Mouse (Mus musculus) erythroblast, embryonic 14.5 days (primary cell): ENCODE data around the gene Hcn3. TPM values are rescaled to one million over a fixed set of nuclear protein-coding genes. Genes with fewer than 3 reads are reported as not detected.

Experiments used
- H3K27me3 ChIP-seq: 2 replicates; pipeline ENCODE4 v1.6.1; 2012; ENCODE audit warnings: inconsistent platforms; ENCODE audit not compliant: control insufficient read depth
- H3K36me3 ChIP-seq: 2 replicates; pipeline ENCODE4 v1.6.1; 2012; ENCODE audit warnings: mild to moderate bottlenecking, inconsistent platforms; ENCODE audit not compliant: control insufficient read depth
- H3K4me1 ChIP-seq: 2 replicates; pipeline ENCODE4 v1.6.1; 2012; ENCODE audit warnings: inconsistent platforms; ENCODE audit not compliant: control insufficient read depth
- H3K4me3 ChIP-seq: replicated peaks from 2 replicates; pipeline ENCODE3; 2012; ENCODE audit warnings: moderate library complexity, mild to moderate bottlenecking, inconsistent platforms
- H3K9me3 ChIP-seq: 2 replicates; pipeline ENCODE4 v1.6.1; 2012; ENCODE audit warnings: low read length, inconsistent platforms, mixed read lengths; ENCODE audit not compliant: control insufficient read depth
- GATA1 ChIP-seq: IDR thresholded peaks from 2 replicates; pipeline ENCODE4 v1.6.1; 2012; ENCODE audit warnings: low read length, inconsistent platforms, mixed read lengths
- TAL1 ChIP-seq: IDR thresholded peaks from 3 replicates; pipeline ENCODE4 v1.6.1; 2012; ENCODE audit warnings: low read length, inconsistent platforms, mixed read lengths
- polyA plus RNA-seq: library from polyadenylated mRNA; stranded (reverse); fragments of >175 nt; gene quantifications from 2 replicates; pipeline ENCODE4 v1.2.3, GENCODE M21; 2012

The Hcn3 gene
- polyA plus RNA-seq, 1 experiment: 0.02 TPM

DNA sequence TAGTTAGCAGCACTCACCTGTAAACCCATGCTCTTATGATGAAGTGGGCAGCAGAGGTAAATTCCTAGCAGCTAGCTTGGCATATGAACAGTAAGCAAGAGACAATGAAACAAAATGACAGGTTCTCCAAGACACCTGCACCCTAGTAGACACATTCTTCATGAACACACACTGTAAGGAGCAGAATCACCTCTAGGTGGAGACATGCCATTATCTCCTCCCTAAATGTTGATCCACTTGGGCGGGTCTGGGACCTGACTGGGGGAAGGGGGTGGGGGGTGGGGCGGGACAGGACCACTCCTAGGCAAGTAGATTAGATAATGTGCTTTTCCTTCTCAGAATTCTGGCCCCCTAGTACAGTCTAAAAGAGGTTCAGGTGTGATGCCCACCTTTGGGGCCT, 44.5 kb downstream of the Hcn3 start:
- H3K36me3 ChIP-seq: peaks cover 2% of the 10 kb centered on the region
- no peaks in the 10 kb centered on the region for H3K9me3 ChIP-seq
- peaks cover 45% of the 10 kb centered on the region for H3K4me1 ChIP-seq
- H3K27me3 ChIP-seq: peaks cover 3% of the 10 kb centered on the region; the same call in 1 of the 2 replicates
- TF ChIP-seq GATA1: no peak
- TF ChIP-seq TAL1: no peak
- no peak overlapping the region for H3K4me3 ChIP-seq

DNA sequence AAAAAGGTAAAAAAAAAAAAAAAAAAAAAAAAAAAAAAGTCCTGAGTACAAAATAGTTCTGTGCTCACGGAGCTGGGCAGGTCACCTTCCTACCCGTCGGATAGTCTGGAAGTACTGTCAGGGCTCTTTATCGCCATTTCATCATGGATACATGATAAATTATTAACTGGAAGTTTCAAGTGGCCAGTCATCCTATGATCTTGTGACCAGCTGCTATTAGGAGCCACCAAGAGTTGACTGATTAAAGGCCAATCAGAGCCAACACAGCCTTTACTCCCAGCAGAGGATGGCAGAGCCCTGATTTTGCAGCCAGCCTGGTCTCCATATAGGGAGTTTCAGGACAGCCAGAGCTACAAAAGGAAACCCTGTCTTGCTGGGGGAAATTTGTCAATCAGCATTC, 46.9 kb downstream of the Hcn3 start:
- Histone ChIP-seq H3K36me3 (peaks cover 2% of the 10 kb centered on the region), H3K4me3 (no peak overlapping the region), H3K27me3 (peaks cover 3% of the 10 kb centered on the region; the same call in 1 of the 2 replicates), H3K4me1 (peaks cover 35% of the 10 kb centered on the region), H3K9me3 (no peaks in the 10 kb centered on the region)
- TF ChIP-seq GATA1: no peak

DNA sequence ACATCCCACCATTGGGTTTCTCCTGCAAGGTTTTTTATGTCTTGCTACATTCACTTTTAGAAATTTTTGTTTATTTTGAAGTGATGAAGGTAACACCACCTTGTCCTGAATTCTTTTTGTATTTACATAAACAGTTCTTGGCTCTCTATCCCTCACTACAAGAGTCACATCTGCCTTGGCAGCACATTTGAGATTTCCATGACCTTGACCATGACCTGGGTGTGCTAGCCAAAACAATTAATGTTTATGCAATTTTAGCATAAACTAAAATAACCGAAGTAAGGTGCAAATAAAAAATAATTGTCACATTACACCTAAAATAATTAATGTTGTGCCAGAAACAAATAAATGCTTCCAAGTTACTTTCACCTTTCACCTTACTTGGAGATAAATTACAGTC, 51.9 kb downstream of the Hcn3 start:
- H3K9me3 ChIP-seq: no peaks in the 10 kb centered on the region
- H3K36me3 ChIP-seq: no peaks in the 10 kb centered on the region
- H3K4me3 ChIP-seq: no peak overlapping the region
- H3K27me3 ChIP-seq: no peaks in the 10 kb centered on the region
- peaks cover 3% of the 10 kb centered on the region for H3K4me1 ChIP-seq
- TF ChIP-seq GATA1 (no peak), TAL1 (no peak)

DNA sequence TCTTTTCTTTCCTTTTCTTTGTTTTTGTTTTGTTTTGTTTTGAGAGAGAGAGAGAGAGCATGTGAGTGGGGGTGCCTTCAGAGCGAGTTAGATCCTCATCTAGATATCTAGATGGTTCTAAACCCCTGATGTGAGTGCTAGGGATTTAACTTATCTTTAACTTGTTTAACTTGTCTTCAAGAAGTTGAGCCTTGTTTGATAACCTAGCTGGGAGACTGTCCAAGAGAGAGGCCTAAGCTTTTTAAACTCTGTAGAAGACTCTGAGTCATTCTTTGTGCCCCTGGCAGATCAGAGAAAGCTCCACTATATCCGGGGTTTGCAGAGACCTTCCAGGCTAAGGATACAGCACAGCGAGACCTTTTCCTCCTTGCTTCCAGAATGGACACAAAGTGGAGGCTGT, 52.5 kb downstream of the Hcn3 start:
- Histone ChIP-seq H3K27me3 (no peaks in the 10 kb centered on the region), H3K4me1 (peaks cover 9% of the 10 kb centered on the region), H3K4me3 (no peak overlapping the region), H3K9me3 (no peaks in the 10 kb centered on the region), H3K36me3 (no peaks in the 10 kb centered on the region)
- TF ChIP-seq TAL1 (no peak), GATA1 (no peak)

DNA sequence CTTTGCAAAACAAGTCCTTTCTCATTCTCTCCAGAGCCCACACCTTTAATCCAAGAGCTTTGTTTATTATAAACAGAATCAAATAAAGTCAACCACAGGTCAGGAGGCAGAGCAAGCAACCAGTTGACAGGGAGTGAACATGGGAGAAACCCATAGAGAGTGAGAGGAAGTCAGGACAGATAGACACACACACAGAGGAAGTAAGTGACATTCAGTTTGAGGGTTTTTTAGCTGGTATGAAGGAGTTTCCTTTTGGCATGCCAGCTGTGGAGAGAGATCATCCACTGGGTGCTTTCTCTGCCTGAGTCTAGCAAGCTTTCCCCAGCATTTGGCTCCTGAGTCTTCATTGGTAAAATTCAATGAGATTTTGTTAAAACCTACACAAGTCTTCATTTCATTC, 53.1 kb downstream of the Hcn3 start:
- TF ChIP-seq GATA1 (no peak), TAL1 (no peak)
- Histone ChIP-seq H3K36me3 (no peaks in the 10 kb centered on the region), H3K9me3 (no peaks in the 10 kb centered on the region), H3K4me1 (peaks cover 14% of the 10 kb centered on the region), H3K27me3 (no peaks in the 10 kb centered on the region), H3K4me3 (no peak overlapping the region)

DNA sequence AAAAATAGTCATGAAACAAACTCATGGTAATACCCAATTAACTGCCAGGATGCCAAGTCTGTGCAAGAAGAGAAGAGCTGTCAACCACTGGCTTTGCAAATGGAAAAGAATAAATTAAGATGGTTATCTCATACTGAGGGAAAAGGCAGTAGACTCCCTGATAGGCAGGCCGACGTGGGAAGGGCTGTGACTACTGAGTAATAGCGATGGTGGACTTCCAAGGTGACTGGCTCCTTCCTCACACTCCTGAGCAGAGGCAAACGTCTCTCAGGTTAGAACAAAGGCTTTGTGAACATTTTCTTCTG, 56.8 kb downstream of the Hcn3 start:
- H3K36me3 ChIP-seq: peaks cover 25% of the 10 kb centered on the region
- H3K4me3 ChIP-seq: no peak overlapping the region
- H3K9me3 ChIP-seq: no peaks in the 10 kb centered on the region
- peaks cover 46% of the 10 kb centered on the region for H3K4me1 ChIP-seq
- no peaks in the 10 kb centered on the region for H3K27me3 ChIP-seq
- TF ChIP-seq GATA1 (no peak), TAL1 (no peak)

DNA sequence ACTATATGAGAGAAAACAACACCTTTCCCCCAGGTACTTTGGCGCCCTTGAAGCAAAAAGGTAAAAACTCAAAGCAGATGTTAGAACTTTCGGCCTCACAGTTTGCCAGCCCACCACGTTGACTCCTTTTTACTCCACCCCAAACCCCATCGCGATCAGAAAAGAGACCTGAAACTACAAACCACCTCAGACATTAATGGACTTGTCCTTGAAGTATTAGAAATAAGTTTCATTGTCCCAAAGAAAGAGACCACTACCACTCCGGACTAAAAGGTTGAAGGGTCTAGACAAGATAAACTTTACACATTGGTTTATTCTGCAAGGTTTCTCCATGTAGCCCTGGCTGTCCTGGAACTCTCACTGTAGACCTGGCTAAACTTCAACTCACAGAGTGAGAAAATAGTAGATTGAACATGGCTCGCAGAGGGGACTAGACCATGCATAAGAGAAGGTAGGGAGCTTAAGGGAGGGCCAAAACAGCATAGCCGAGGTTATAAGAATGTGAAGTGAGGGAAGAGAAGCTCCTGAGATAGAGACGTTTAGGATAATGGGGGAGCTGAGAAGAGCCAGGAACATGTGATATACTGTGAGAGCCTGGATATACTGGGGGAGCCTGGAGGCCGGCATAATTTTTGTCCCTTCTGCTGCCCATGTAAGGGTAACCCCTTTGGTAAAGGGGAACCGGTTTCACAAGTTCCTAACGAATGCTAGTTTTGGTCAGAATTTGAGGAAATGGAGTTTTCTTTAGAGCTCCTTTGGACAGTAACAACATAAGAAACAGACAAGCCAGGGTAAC, 57.3 kb downstream of the Hcn3 start:
- H3K4me3 ChIP-seq: peak overlapping the region; percentile 73
- H3K36me3 ChIP-seq: peaks cover 31% of the 10 kb centered on the region
- peaks cover 50% of the 10 kb centered on the region for H3K4me1 ChIP-seq
- TF ChIP-seq TAL1 (no peak), GATA1 (no peak)
- H3K9me3 ChIP-seq: no peaks in the 10 kb centered on the region
- H3K27me3 ChIP-seq: no peaks in the 10 kb centered on the region

DNA sequence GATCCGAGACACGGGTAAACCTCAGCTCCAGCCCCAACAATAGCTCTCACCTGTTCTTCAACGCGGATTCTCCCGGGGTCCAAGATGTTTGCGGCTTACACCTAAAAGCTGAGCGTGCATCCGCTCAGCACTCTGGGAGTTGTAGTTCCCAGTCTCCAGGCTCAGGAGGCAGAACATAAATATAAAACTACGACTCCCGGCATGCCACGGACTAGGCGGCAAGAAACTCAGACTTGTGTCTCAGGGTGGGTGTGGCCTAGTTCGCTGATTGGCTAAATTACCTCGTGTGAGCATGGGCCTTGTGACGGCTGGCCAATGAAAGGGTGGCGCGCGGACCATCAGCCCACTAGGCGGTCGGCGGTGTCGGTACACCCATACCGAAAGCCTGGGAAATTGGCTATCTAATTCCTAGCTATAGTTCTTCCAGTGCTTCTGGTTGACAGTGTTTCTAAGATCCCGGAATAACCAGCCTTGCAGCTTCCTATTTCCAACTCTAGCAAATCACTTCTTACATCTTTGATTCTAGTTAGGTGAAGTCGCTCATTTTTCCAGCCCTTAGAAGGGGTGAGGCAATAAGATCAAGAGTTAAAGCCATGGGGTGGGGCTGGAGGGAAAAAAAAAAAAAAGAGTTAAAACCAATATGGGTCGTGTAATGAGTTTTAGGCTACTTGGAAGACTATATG, 58.0 kb downstream of the Hcn3 start, which contains the start of gene Fdps:
Fdps (minus strand) TSS at position 148 of the 683 bp plus-strand sequence.
- Histone ChIP-seq H3K27me3 (no peaks in the 10 kb centered on the region), H3K36me3 (peaks cover 38% of the 10 kb centered on the region), H3K4me3 (peak within 1 kb of the TSS; percentile 73), H3K4me1 (peaks cover 50% of the 10 kb centered on the region), H3K9me3 (no peaks in the 10 kb centered on the region)
- TF ChIP-seq GATA1 (no peak), TAL1 (no peak)

DNA sequence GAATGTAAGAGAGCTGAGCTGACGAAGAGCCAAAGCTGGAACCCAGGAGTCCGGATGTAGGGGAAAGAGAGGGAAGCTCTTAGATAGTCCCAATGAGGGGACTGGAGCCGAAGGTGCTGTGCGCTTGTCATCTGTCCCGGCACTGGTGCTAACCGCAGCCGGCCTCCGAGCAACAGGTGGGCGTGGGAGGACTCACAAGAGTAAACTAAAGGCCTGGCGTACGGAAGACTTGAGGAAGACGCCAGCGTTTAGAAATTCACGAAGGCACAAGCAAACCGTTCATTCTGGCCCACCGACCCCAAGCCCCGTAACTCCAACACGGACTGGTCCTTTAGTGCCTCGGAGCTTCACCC, 58.6 kb downstream of the Hcn3 start:
- no peaks in the 10 kb centered on the region for H3K27me3 ChIP-seq
- no peak for TF ChIP-seq TAL1
- no peak for TF ChIP-seq GATA1
- H3K9me3 ChIP-seq: no peaks in the 10 kb centered on the region
- H3K36me3 ChIP-seq: peaks cover 43% of the 10 kb centered on the region
- H3K4me3 ChIP-seq: peak overlapping the region; percentile 73
- peaks cover 51% of the 10 kb centered on the region for H3K4me1 ChIP-seq

DNA sequence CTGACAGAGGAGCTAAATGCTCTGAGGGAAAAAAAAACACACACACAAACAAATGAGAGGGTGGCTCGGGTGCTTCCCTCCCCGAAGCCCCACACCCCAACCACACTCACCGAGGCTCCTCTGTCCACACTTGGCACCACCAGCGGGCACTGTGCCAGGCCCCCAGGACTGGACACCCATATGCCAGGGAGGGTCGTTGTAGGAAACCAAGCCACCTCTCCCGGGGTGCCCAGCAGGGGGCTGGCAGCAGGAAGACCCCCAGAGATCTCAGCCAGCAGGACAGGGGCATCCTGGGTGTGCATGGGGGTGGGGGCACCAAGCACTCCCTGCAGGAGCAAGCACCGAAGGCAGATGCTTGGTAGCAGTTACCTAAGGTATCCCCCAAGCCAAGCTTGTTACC, 59.2 kb downstream of the Hcn3 start, which contains the start of gene Gm43738:
Gm43738 (minus strand) TSS at position 289 of the 400 bp plus-strand sequence.
- peak within 1 kb of the TSS; percentile 73 for H3K4me3 ChIP-seq

More for the DNA sequence above, 59.2 kb downstream of the Hcn3 start, which contains the start of gene Gm43738:
- no peaks in the 10 kb centered on the region for H3K9me3 ChIP-seq
- H3K27me3 ChIP-seq: no peaks in the 10 kb centered on the region
- H3K4me1 ChIP-seq: peaks cover 56% of the 10 kb centered on the region
- TF ChIP-seq TAL1: no peak
- TF ChIP-seq GATA1: no peak
- peaks cover 49% of the 10 kb centered on the region for H3K36me3 ChIP-seq

Other genes with a start within 250 kb of the Hcn3 start
- 0.23 and 0.27 TPM in 2 replicates for gene Msto1, start 246.2 kb downstream of the Hcn3 start, polyA plus RNA-seq
- 0.23 and 0.25 TPM in 2 replicates for gene Ash1l, start 209.6 kb downstream of the Hcn3 start, polyA plus RNA-seq
- gene Dap3, start 209.0 kb downstream of the Hcn3 start, polyA plus RNA-seq: 9.4 and 17.0 TPM in 2 replicates
- 0.34 and 0.49 TPM in 2 replicates for gene Rusc1, start 66.9 kb downstream of the Hcn3 start, polyA plus RNA-seq
- gene Gm43738, start 59.1 kb downstream of the Hcn3 start, polyA plus RNA-seq: 0.09 TPM in 1 of 2 replicates, not detected in the other
- 1.1 and 1.3 TPM in 2 replicates for gene Fdps, start 58.2 kb downstream of the Hcn3 start, polyA plus RNA-seq
- gene Pklr, start 24.1 kb downstream of the Hcn3 start, polyA plus RNA-seq: 50.9 and 55.5 TPM in 2 replicates
- 2.4 and 3.0 TPM in 2 replicates for gene Clk2, start 4.6 kb upstream of the Hcn3 start, polyA plus RNA-seq
- gene Scamp3, start 17.3 kb upstream of the Hcn3 start, polyA plus RNA-seq: 18.8 and 19.5 TPM in 2 replicates
- gene Fam189b, start 22.9 kb upstream of the Hcn3 start, polyA plus RNA-seq: 0.60 and 0.84 TPM in 2 replicates
- gene Gba, start 42.7 kb upstream of the Hcn3 start, polyA plus RNA-seq: 0.40 and 0.57 TPM in 2 replicates
- 0.03 and 0.04 TPM in 2 replicates for gene Thbs3, start 55.0 kb upstream of the Hcn3 start, polyA plus RNA-seq
- gene Mtx1, start 66.9 kb upstream of the Hcn3 start, polyA plus RNA-seq: 29.8 and 31.7 TPM in 2 replicates
- gene Muc1, start 68.9 kb upstream of the Hcn3 start, polyA plus RNA-seq: not detected in 2 replicates
- 4.0 and 4.8 TPM in 2 replicates for gene Krtcap2, start 85.8 kb upstream of the Hcn3 start, polyA plus RNA-seq
- gene Trim46, start 86.1 kb upstream of the Hcn3 start, polyA plus RNA-seq: 0.02 TPM in 1 of 2 replicates, not detected in the other
- 25.2 and 26.1 TPM in 2 replicates for gene Dpm3, start 99.2 kb upstream of the Hcn3 start, polyA plus RNA-seq
- gene Slc50a1, start 110.4 kb upstream of the Hcn3 start, polyA plus RNA-seq: 0.07 and 0.18 TPM in 2 replicates
- 0.03 and 0.04 TPM in 2 replicates for gene Efna1, start 120.9 kb upstream of the Hcn3 start, polyA plus RNA-seq
- not detected in 2 replicates for gene Efna3, start 162.8 kb upstream of the Hcn3 start, polyA plus RNA-seq
- not detected in 2 replicates for gene Efna4, start 177.8 kb upstream of the Hcn3 start, polyA plus RNA-seq
- gene Adam15, start 189.8 kb upstream of the Hcn3 start, polyA plus RNA-seq: 0.50 and 0.70 TPM in 2 replicates
- not detected in 2 replicates for gene Dcst2, start 201.8 kb upstream of the Hcn3 start, polyA plus RNA-seq
- 0.10 TPM in 1 of 2 replicates, not detected in the other for gene Dcst1, start 205.1 kb upstream of the Hcn3 start, polyA plus RNA-seq
- gene Zbtb7b, start 234.6 kb upstream of the Hcn3 start, polyA plus RNA-seq: 0.38 and 0.46 TPM in 2 replicates
- 0.04 TPM in 1 of 2 replicates, not detected in the other for gene Lenep, start 242.6 kb upstream of the Hcn3 start, polyA plus RNA-seq